Mouse (Mus musculus): ENCODE measurements around the gene Fer1l5. TPM values are rescaled to one million over a fixed set of nuclear protein-coding genes. Genes with fewer than 3 reads are reported as not detected.

Gene Fer1l5
- polyA plus RNA-seq, 1 experiment from 2014 or later, result 0.66 TPM

- Histone ChIP-seq H3K36me3 (peaks cover 21% of the 10 kb centered on the region), H3K9me3 (no peaks in the 10 kb centered on the region), H3K4me3 (peak overlapping the region; percentile 85), H3K27me3 (no peaks in the 10 kb centered on the region), H3K4me1 (peaks cover 21% of the 10 kb centered on the region), H3K4me2 (peak overlapping the region; percentile 67), H3K27ac (no peak overlapping the region), H3K9ac (peak overlapping the region; percentile 93; the same call in 1 of the 2 replicates)
- 41% methylated on average over 12 of the region's 12 CpGs for WGBS
- ATAC-seq (ENCODE audit: borderline replicate concordance, extremely low read depth, low FRiP score, low TSS enrichment), result no peak
Measured at GRCm38 (mm10) chr1:36367698-36368097, 4.4 kb upstream of the Fer1l5 start.

- H3K4me1 ChIP-seq, result peaks cover 21% of the 10 kb centered on the region
- peaks cover 21% of the 10 kb centered on the region for H3K36me3 ChIP-seq
- no peaks in the 10 kb centered on the region for H3K9me3 ChIP-seq
- H3K27me3 ChIP-seq, result no peaks in the 10 kb centered on the region
- peak overlapping the region; percentile 93 for H3K9ac ChIP-seq
- ATAC-seq (ENCODE audit: borderline replicate concordance, extremely low read depth, low FRiP score, low TSS enrichment), result peak; percentile 86
- 3% methylated on average over 52 of the region's 55 CpGs for WGBS
- peak overlapping the region; percentile 67 for H3K4me2 ChIP-seq
- H3K4me3 ChIP-seq, result peak overlapping the region; percentile 85
- peak overlapping the region; percentile 71 for H3K27ac ChIP-seq
Measured at GRCm38 (mm10) chr1:36368112-36368968, 3.8 kb upstream of the Fer1l5 start.

GRCm38 (mm10) chr1:36368969-36369645, 3.0 kb upstream of the Fer1l5 start, which contains the start of gene Kansl3:
TSS of gene Kansl3 (minus strand) at chr1:36369181.
- H3K27me3 ChIP-seq, result no peaks in the 10 kb centered on the region
- 3% methylated on average over 61 of the region's 61 CpGs for WGBS
- H3K4me2 ChIP-seq, result peak within 1 kb of the TSS; percentile 67
- peak within 1 kb of the TSS; percentile 71 for H3K27ac ChIP-seq
- peaks cover 15% of the 10 kb centered on the region for H3K36me3 ChIP-seq
- H3K4me3 ChIP-seq, result peak within 1 kb of the TSS; percentile 85
- H3K9me3 ChIP-seq, result no peaks in the 10 kb centered on the region
- peaks cover 21% of the 10 kb centered on the region for H3K4me1 ChIP-seq
- peak; percentile 85 for ATAC-seq (ENCODE audit: borderline replicate concordance, extremely low read depth, low FRiP score, low TSS enrichment)
- H3K9ac ChIP-seq, result peak within 1 kb of the TSS; percentile 93

GRCm38 (mm10) chr1:36370918-36371317, 1.2 kb upstream of the Fer1l5 start:
- no peak overlapping the region for H3K4me3 ChIP-seq
- H3K9ac ChIP-seq, result no peak overlapping the region
- H3K9me3 ChIP-seq, result no peaks in the 10 kb centered on the region
- peaks cover 20% of the 10 kb centered on the region for H3K4me1 ChIP-seq
- peaks cover 3% of the 10 kb centered on the region for H3K36me3 ChIP-seq
- ATAC-seq (ENCODE audit: borderline replicate concordance, extremely low read depth, low FRiP score, low TSS enrichment), result no peak
- 71% methylated on average over 6 of the region's 6 CpGs for WGBS
- no peaks in the 10 kb centered on the region for H3K27me3 ChIP-seq
- H3K4me2 ChIP-seq, result no peak overlapping the region
- H3K27ac ChIP-seq, result no peak overlapping the region

GRCm38 (mm10) chr1:36378880-36379279, 6.8 kb downstream of the Fer1l5 start:
- H3K4me3 ChIP-seq, result no peak overlapping the region
- ATAC-seq (ENCODE audit: borderline replicate concordance, extremely low read depth, low FRiP score, low TSS enrichment), result no peak
- 69% methylated on average over 6 of the region's 6 CpGs for WGBS
- no peaks in the 10 kb centered on the region for H3K4me1 ChIP-seq
- no peak overlapping the region for H3K27ac ChIP-seq
- no peak overlapping the region for H3K9ac ChIP-seq
- no peak overlapping the region for H3K4me2 ChIP-seq
- H3K27me3 ChIP-seq, result no peaks in the 10 kb centered on the region
- H3K36me3 ChIP-seq, result no peaks in the 10 kb centered on the region
- no peaks in the 10 kb centered on the region for H3K9me3 ChIP-seq

- Histone ChIP-seq H3K27ac (no peak overlapping the region), H3K9me3 (no peaks in the 10 kb centered on the region), H3K4me2 (no peak overlapping the region), H3K27me3 (no peaks in the 10 kb centered on the region), H3K36me3 (no peaks in the 10 kb centered on the region), H3K9ac (no peak overlapping the region), H3K4me3 (no peak overlapping the region), H3K4me1 (no peaks in the 10 kb centered on the region)
- 59% methylated on average over 4 of the region's 4 CpGs for WGBS
- no peak for ATAC-seq (ENCODE audit: borderline replicate concordance, extremely low read depth, low FRiP score, low TSS enrichment)
Measured at GRCm38 (mm10) chr1:36379582-36379981, 7.5 kb downstream of the Fer1l5 start.

- ATAC-seq (ENCODE audit: borderline replicate concordance, extremely low read depth, low FRiP score, low TSS enrichment), result no peak
Measured at GRCm38 (mm10) chr1:36397041-36397440, 24.9 kb downstream of the Fer1l5 start.

GRCm38 (mm10) chr1:36401509-36401908, 29.4 kb downstream of the Fer1l5 start:
- Histone ChIP-seq H3K27me3 (no peaks in the 10 kb centered on the region), H3K9me3 (no peaks in the 10 kb centered on the region), H3K4me1 (no peaks in the 10 kb centered on the region), H3K27ac (no peak overlapping the region), H3K4me2 (no peak overlapping the region), H3K9ac (no peak overlapping the region), H3K36me3 (no peaks in the 10 kb centered on the region), H3K4me3 (no peak overlapping the region)
- 55% methylated on average over 4 of the region's 4 CpGs for WGBS
- no peak for ATAC-seq (ENCODE audit: borderline replicate concordance, extremely low read depth, low FRiP score, low TSS enrichment)

More at GRCm38 (mm10) chr1:36397041-36397440, 24.9 kb downstream of the Fer1l5 start:
- H3K4me2 ChIP-seq, result no peak overlapping the region
- H3K36me3 ChIP-seq, result no peaks in the 10 kb centered on the region
- H3K9me3 ChIP-seq, result no peaks in the 10 kb centered on the region
- WGBS, result 17% methylated on average over 6 of the region's 6 CpGs
- no peak overlapping the region for H3K27ac ChIP-seq
- H3K9ac ChIP-seq, result no peak overlapping the region
- no peak overlapping the region for H3K4me3 ChIP-seq
- H3K4me1 ChIP-seq, result no peaks in the 10 kb centered on the region
- no peaks in the 10 kb centered on the region for H3K27me3 ChIP-seq

GRCm38 (mm10) chr1:36404531-36404930, 32.4 kb downstream of the Fer1l5 start:
- Histone ChIP-seq H3K4me1 (no peaks in the 10 kb centered on the region), H3K4me3 (no peak overlapping the region), H3K9ac (no peak overlapping the region), H3K9me3 (no peaks in the 10 kb centered on the region), H3K36me3 (no peaks in the 10 kb centered on the region), H3K27ac (no peak overlapping the region), H3K27me3 (no peaks in the 10 kb centered on the region), H3K4me2 (no peak overlapping the region)
- no peak for ATAC-seq (ENCODE audit: borderline replicate concordance, extremely low read depth, low FRiP score, low TSS enrichment)
- WGBS, result 73% methylated on average over 6 of the region's 6 CpGs

GRCm38 (mm10) chr1:36429511-36429910, 57.4 kb downstream of the Fer1l5 start:
- no peak overlapping the region for H3K4me2 ChIP-seq
- no peaks in the 10 kb centered on the region for H3K4me1 ChIP-seq
- ATAC-seq (ENCODE audit: borderline replicate concordance, extremely low read depth, low FRiP score, low TSS enrichment), result no peak
- H3K27me3 ChIP-seq, result no peaks in the 10 kb centered on the region
- no peak overlapping the region for H3K4me3 ChIP-seq
- 95% methylated on average over 2 of the region's 2 CpGs for WGBS
- H3K9me3 ChIP-seq, result no peaks in the 10 kb centered on the region
- peaks cover 70% of the 10 kb centered on the region for H3K36me3 ChIP-seq
- H3K27ac ChIP-seq, result no peak overlapping the region
- no peak overlapping the region for H3K9ac ChIP-seq

GRCm38 (mm10) chr1:36432999-36433398, 60.9 kb downstream of the Fer1l5 start:
- no peak for ATAC-seq (ENCODE audit: borderline replicate concordance, extremely low read depth, low FRiP score, low TSS enrichment)
- H3K9me3 ChIP-seq, result no peaks in the 10 kb centered on the region
- H3K4me1 ChIP-seq, result no peaks in the 10 kb centered on the region
- no peak overlapping the region for H3K4me3 ChIP-seq
- no peaks in the 10 kb centered on the region for H3K27me3 ChIP-seq
- H3K36me3 ChIP-seq, result peaks cover 63% of the 10 kb centered on the region
- 56% methylated on average over 4 of the region's 4 CpGs for WGBS
- H3K27ac ChIP-seq, result no peak overlapping the region
- no peak overlapping the region for H3K9ac ChIP-seq
- no peak overlapping the region for H3K4me2 ChIP-seq

GRCm38 (mm10) chr1:36433616-36434015, 61.5 kb downstream of the Fer1l5 start:
- Histone ChIP-seq H3K27me3 (no peaks in the 10 kb centered on the region), H3K9me3 (no peaks in the 10 kb centered on the region), H3K4me1 (no peaks in the 10 kb centered on the region), H3K27ac (no peak overlapping the region), H3K4me2 (no peak overlapping the region), H3K4me3 (no peak overlapping the region), H3K36me3 (peaks cover 62% of the 10 kb centered on the region), H3K9ac (no peak overlapping the region)
- ATAC-seq (ENCODE audit: borderline replicate concordance, extremely low read depth, low FRiP score, low TSS enrichment), result no peak
- 90% methylated on average over 3 of the region's 3 CpGs for WGBS
